In genomic region chr15:89089248-89090051, GRCm38 (mm10) we compare ENCODE assay signal across 8 mouse cellular contexts. TPM values are rescaled to one million over a fixed set of nuclear protein-coding genes. Genes with fewer than 3 reads are reported as not detected.
A peak's percentile ranks its signal among the peaks of the same experiment; 100 is the strongest.
DNase-seq lines count a peak whose midpoint lies in the region; ATAC-seq and TF ChIP-seq lines count a peak whose summit lies in the region.

No protein-coding gene starts in this region.

- DNase-seq in heart, adult 2 months, result no peak
- no peak for DNase-seq in heart, adult 9 months (ENCODE audit: low spot score in 2 of 2)
- peak; percentile 61 for DNase-seq in liver, postnatal 0 days
- DNase-seq in spleen, postnatal 10 days (ENCODE audit: low spot score in 2 of 2), result peak; percentile 46 to 47
- DNase-seq in left cerebral cortex, postnatal 36 days (ENCODE audit: low spot score in 2 of 2), result no peak

- no peaks in the 10 kb centered on the region for H3K36me3 ChIP-seq in heart, adult 2 months (ENCODE audit: control insufficient read depth, insufficient read depth, low read length)
- H3K36me3 ChIP-seq in embryonic facial prominence, embryonic 13.5 days, result peaks cover 53% of the 10 kb centered on the region
- peaks cover 16% of the 10 kb centered on the region for H3K36me3 ChIP-seq in intestine, embryonic 15.5 days
- H3K36me3 ChIP-seq in liver, postnatal 0 days (replicated peaks; ENCODE audit: insufficient read depth, low read length), result peaks cover 41% of the 10 kb centered on the region

- peaks cover 4% of the 10 kb centered on the region for H3K4me1 ChIP-seq in heart, adult 2 months (ENCODE audit: control insufficient read depth, insufficient read depth, low read length)
- H3K4me1 ChIP-seq in embryonic facial prominence, embryonic 13.5 days, result peaks cover 23% of the 10 kb centered on the region
- H3K4me1 ChIP-seq in intestine, embryonic 15.5 days (replicated peaks), result peaks cover 10% of the 10 kb centered on the region
- peaks cover 31% of the 10 kb centered on the region for H3K4me1 ChIP-seq in liver, postnatal 0 days (ENCODE audit: insufficient read depth)

- H3K27me3 ChIP-seq in heart, adult 2 months (ENCODE audit: control insufficient read depth, insufficient read depth, low read length), result no peaks in the 10 kb centered on the region
- no peaks in the 10 kb centered on the region for H3K27me3 ChIP-seq in embryonic facial prominence, embryonic 13.5 days
- H3K27me3 ChIP-seq in intestine, embryonic 15.5 days (replicated peaks), result no peaks in the 10 kb centered on the region
- no peaks in the 10 kb centered on the region for H3K27me3 ChIP-seq in liver, postnatal 0 days (ENCODE audit: insufficient read depth, low read length)

- intact Hi-C loops in heart, adult 2 months (cut with DNase I), result loop anchor here (1.0 kb wide), 1 partner anchor 13 kb away; no protein-coding TSS in a partner anchor
- intact Hi-C loops in left cerebral cortex, postnatal 36 days (cut with DNase I), result loop anchor here (1.0 kb wide), 1 partner anchor 13 kb away; no protein-coding TSS in a partner anchor

- peak overlapping the region; percentile 93 for H3K27ac ChIP-seq in heart, adult 2 months
- peak overlapping the region; percentile 72; the same call in 1 of the 2 replicates for H3K27ac ChIP-seq in embryonic facial prominence, embryonic 13.5 days
- peak overlapping the region; percentile 86 for H3K27ac ChIP-seq in intestine, embryonic 15.5 days
- H3K27ac ChIP-seq in liver, postnatal 0 days (ENCODE audit: low read depth), result peak overlapping the region; percentile 96

- H3K9ac ChIP-seq in heart, adult 2 months (ENCODE audit: low read depth, low read length), result peak overlapping the region; percentile 98
- peak overlapping the region; percentile 97 for H3K9ac ChIP-seq in embryonic facial prominence, embryonic 13.5 days
- H3K9ac ChIP-seq in intestine, embryonic 15.5 days, result peak overlapping the region; percentile 98
- H3K9ac ChIP-seq in liver, postnatal 0 days (replicated peaks), result peak overlapping the region; percentile 95

- peak overlapping the region; percentile 78 for H3K4me3 ChIP-seq in heart, adult 2 months
- H3K4me3 ChIP-seq in embryonic facial prominence, embryonic 13.5 days, result peak overlapping the region; percentile 99
- peak overlapping the region; percentile 99 for H3K4me3 ChIP-seq in intestine, embryonic 15.5 days (replicated peaks)
- H3K4me3 ChIP-seq in liver, postnatal 0 days (ENCODE audit: low read depth, low read length), result peak overlapping the region; percentile 81

- ATAC-seq in CD4-positive, CD25-positive, alpha-beta regulatory T cell, adult 4 months, result peak; percentile 11
- ATAC-seq in embryonic facial prominence, embryonic 13.5 days (ENCODE audit: insufficient number of reproducible peaks, insufficient read depth, low FRiP score, low TSS enrichment, low read depth), result peak; percentile 11; the same call in 1 of the 2 replicates
- ATAC-seq in intestine, embryonic 15.5 days, result peak; percentile 76
- peak; percentile 70 for ATAC-seq in liver, postnatal 0 days

- TF ChIP-seq CTCF in heart, adult 2 months (IDR thresholded peaks at IDR 0.05), result peak; percentile 41
- no peak for TF ChIP-seq CTCF in liver, postnatal 0 days (IDR thresholded peaks at IDR 0.05; ENCODE audit: low read depth)

- H3K4me2 ChIP-seq in embryonic facial prominence, embryonic 13.5 days, result peak overlapping the region; percentile 98
- peak overlapping the region; percentile 94 for H3K4me2 ChIP-seq in intestine, embryonic 15.5 days (replicated peaks)
- H3K4me2 ChIP-seq in liver, postnatal 0 days (ENCODE audit: low read depth, low read length), result peak overlapping the region; percentile 88

- no peaks in the 10 kb centered on the region; the same call in 1 of the 2 replicates for H3K79me2 ChIP-seq in heart, adult 2 months (replicated peaks; ENCODE audit: control insufficient read depth, insufficient read depth, low read length)

- 2% methylated on average over 63 of the region's 68 CpGs for WGBS in heart, adult 2 months
- WGBS in embryonic facial prominence, embryonic 13.5 days, result 3% methylated on average over 68 of the region's 68 CpGs
- 2% methylated on average over 68 of the region's 68 CpGs for WGBS in intestine, embryonic 15.5 days
- WGBS in liver, postnatal 0 days (ENCODE audit: insufficient replicate concordance), result 4% methylated on average over 59 of the region's 68 CpGs

- no peaks in the 10 kb centered on the region for H3K9me3 ChIP-seq in embryonic facial prominence, embryonic 13.5 days
- H3K9me3 ChIP-seq in intestine, embryonic 15.5 days, result no peaks in the 10 kb centered on the region
- H3K9me3 ChIP-seq in liver, postnatal 0 days (ENCODE audit: low read length), result no peaks in the 10 kb centered on the region

- no peak for TF ChIP-seq EP300 in heart, adult 2 months (IDR thresholded peaks at IDR 0.05; ENCODE audit: insufficient read depth, low read depth, low read length)
- TF ChIP-seq EP300 in liver, postnatal 0 days (IDR thresholded peaks at IDR 0.05; ENCODE audit: low read depth), result peak; percentile 45; the same call in 1 of the 2 replicates

- no peak for TF ChIP-seq POLR2A in heart, adult 2 months (IDR thresholded peaks at IDR 0.05; ENCODE audit: insufficient read depth, low read depth, low read length)

RNA-seq across cellular contexts. Expression of gene Selenoo, which starts 0.6 kb away (rescaled TPM):
- total RNA-seq in heart, adult 2 months (2021), result 10 to 100 TPM; 13.6 to 16.5 TPM
- 20.7 and 28.6 TPM in 2 replicates for polyA plus RNA-seq in heart, adult 2 months (2012; rRNA removed)
- polyA plus RNA-seq in CD4-positive, CD25-positive, alpha-beta regulatory T cell, adult 4 months (2017; shearing (Covaris generic)), result 10 to 100 TPM in 1 of 2 experiments, 1 to 10 TPM in 1; 8.8 to 14.0 TPM
- polyA plus RNA-seq in embryonic facial prominence, embryonic 13.5 days (2015; fragmentation: Nextera tagmentation; extraction: Ambion mirVana), result 20.2 and 24.0 TPM in 2 replicates
- polyA plus RNA-seq in intestine, embryonic 15.5 days (2015; fragmentation: Nextera tagmentation; extraction: Ambion mirVana), result 15.9 and 17.6 TPM in 2 replicates
- 14.3 and 14.7 TPM in 2 replicates for polyA plus RNA-seq in liver, postnatal 0 days (2015; fragmentation: Nextera tagmentation; extraction: Ambion mirVana)
- 10 to 100 TPM; 22.6 to 23.1 TPM for total RNA-seq in left cerebral cortex, postnatal 36 days (2021)

RNA-seq across cellular contexts. Expression of gene Trabd, which starts 14.5 kb away (rescaled TPM):
- total RNA-seq in heart, adult 2 months (2021), result 10 to 100 TPM; 48.8 to 51.5 TPM
- polyA plus RNA-seq in heart, adult 2 months (2012; rRNA removed), result 38.3 and 47.8 TPM in 2 replicates
- 10 to 100 TPM; 27.5 to 31.3 TPM for polyA plus RNA-seq in CD4-positive, CD25-positive, alpha-beta regulatory T cell, adult 4 months (2017; shearing (Covaris generic))
- 47.3 and 47.7 TPM in 2 replicates for polyA plus RNA-seq in embryonic facial prominence, embryonic 13.5 days (2015; fragmentation: Nextera tagmentation; extraction: Ambion mirVana)
- 46.4 and 56.6 TPM in 2 replicates for polyA plus RNA-seq in intestine, embryonic 15.5 days (2015; fragmentation: Nextera tagmentation; extraction: Ambion mirVana)
- 23.3 and 23.6 TPM in 2 replicates for polyA plus RNA-seq in liver, postnatal 0 days (2015; fragmentation: Nextera tagmentation; extraction: Ambion mirVana)
- total RNA-seq in left cerebral cortex, postnatal 36 days (2021), result 10 to 100 TPM; 16.8 to 19.5 TPM

RNA-seq across cellular contexts. Expression of gene Panx2, which starts 29.9 kb away (rescaled TPM):
- 1 to 10 TPM in 1 of 2 experiments, under 1 TPM in 1; 0.91 to 1.3 TPM for total RNA-seq in heart, adult 2 months (2021)
- 1.3 and 2.1 TPM in 2 replicates for polyA plus RNA-seq in heart, adult 2 months (2012; rRNA removed)
- not detected for polyA plus RNA-seq in CD4-positive, CD25-positive, alpha-beta regulatory T cell, adult 4 months (2017; shearing (Covaris generic))
- 0.69 and 0.96 TPM in 2 replicates for polyA plus RNA-seq in embryonic facial prominence, embryonic 13.5 days (2015; fragmentation: Nextera tagmentation; extraction: Ambion mirVana)
- polyA plus RNA-seq in intestine, embryonic 15.5 days (2015; fragmentation: Nextera tagmentation; extraction: Ambion mirVana), result 0.21 and 0.59 TPM in 2 replicates
- polyA plus RNA-seq in liver, postnatal 0 days (2015; fragmentation: Nextera tagmentation; extraction: Ambion mirVana), result not detected in 2 replicates
- total RNA-seq in left cerebral cortex, postnatal 36 days (2021), result 100 to 1,000 TPM; 100 to 103 TPM

RNA-seq across cellular contexts. Expression of gene Tubgcp6, which starts 33.5 kb away (rescaled TPM):
- 1 to 10 TPM; 7.3 to 8.7 TPM for total RNA-seq in heart, adult 2 months (2021)
- polyA plus RNA-seq in heart, adult 2 months (2012; rRNA removed), result 16.2 and 18.7 TPM in 2 replicates
- 10 to 100 TPM; 16.0 to 17.5 TPM for polyA plus RNA-seq in CD4-positive, CD25-positive, alpha-beta regulatory T cell, adult 4 months (2017; shearing (Covaris generic))
- polyA plus RNA-seq in embryonic facial prominence, embryonic 13.5 days (2015; fragmentation: Nextera tagmentation; extraction: Ambion mirVana), result 17.0 and 18.0 TPM in 2 replicates
- 10.5 and 12.6 TPM in 2 replicates for polyA plus RNA-seq in intestine, embryonic 15.5 days (2015; fragmentation: Nextera tagmentation; extraction: Ambion mirVana)
- 3.1 and 3.3 TPM in 2 replicates for polyA plus RNA-seq in liver, postnatal 0 days (2015; fragmentation: Nextera tagmentation; extraction: Ambion mirVana)
- 10 to 100 TPM; 29.6 to 30.6 TPM for total RNA-seq in left cerebral cortex, postnatal 36 days (2021)

RNA-seq across cellular contexts. Expression of gene Hdac10, which starts 39.0 kb away (rescaled TPM):
- 1 to 10 TPM; 6.3 to 7.6 TPM for total RNA-seq in heart, adult 2 months (2021)
- 19.5 and 23.1 TPM in 2 replicates for polyA plus RNA-seq in heart, adult 2 months (2012; rRNA removed)
- 10 to 100 TPM; 34.9 to 63.5 TPM for polyA plus RNA-seq in CD4-positive, CD25-positive, alpha-beta regulatory T cell, adult 4 months (2017; shearing (Covaris generic))
- polyA plus RNA-seq in embryonic facial prominence, embryonic 13.5 days (2015; fragmentation: Nextera tagmentation; extraction: Ambion mirVana), result 19.5 and 19.6 TPM in 2 replicates
- polyA plus RNA-seq in intestine, embryonic 15.5 days (2015; fragmentation: Nextera tagmentation; extraction: Ambion mirVana), result 20.3 and 20.8 TPM in 2 replicates
- 4.9 and 6.3 TPM in 2 replicates for polyA plus RNA-seq in liver, postnatal 0 days (2015; fragmentation: Nextera tagmentation; extraction: Ambion mirVana)
- total RNA-seq in left cerebral cortex, postnatal 36 days (2021), result 10 to 100 TPM; 12.8 to 16.8 TPM

Comparison
In these comparisons a context has a peak if more than half of its experiments do, and no peak if none do; other contexts are left out.
1. DNase-seq: peak in liver, postnatal 0 days (single experiment) and spleen, postnatal 10 days (2 of 2); none in heart, adult 2 months (0 of 2), heart, adult 9 months (0 of 2) and left cerebral cortex, postnatal 36 days (0 of 2).
2. ATAC-seq: peak in every context shown above with its lines; median percentile 76 in intestine, embryonic 15.5 days; 70 in liver, postnatal 0 days; 11 in CD4-positive, CD25-positive, alpha-beta regulatory T cell, adult 4 months; 11 in embryonic facial prominence, embryonic 13.5 days.
3. Peak in every context shown above with its lines, with median percentiles within 50 percentile points of each other: H3K27ac ChIP-seq, H3K4me3 ChIP-seq, H3K9ac ChIP-seq and H3K4me2 ChIP-seq.